Mouse (Mus musculus) spleen, embryonic (tissue): Measurements from ENCODE around the gene Rasa2.
"Not testable (repeated sequence)": the region's sequence is repeated elsewhere in the genome, so short reads cannot be mapped to it uniquely, and the experiment has no call there.

Experiments used
- CTCF ChIA-PET: fragments of 350-600 bp; sonication (Branson Sonifier 250); formaldehyde crosslinking; loops from one replicate; lab custom pipeline; 2022; lab: Charles Lee

Rasa2 gene

DNA sequence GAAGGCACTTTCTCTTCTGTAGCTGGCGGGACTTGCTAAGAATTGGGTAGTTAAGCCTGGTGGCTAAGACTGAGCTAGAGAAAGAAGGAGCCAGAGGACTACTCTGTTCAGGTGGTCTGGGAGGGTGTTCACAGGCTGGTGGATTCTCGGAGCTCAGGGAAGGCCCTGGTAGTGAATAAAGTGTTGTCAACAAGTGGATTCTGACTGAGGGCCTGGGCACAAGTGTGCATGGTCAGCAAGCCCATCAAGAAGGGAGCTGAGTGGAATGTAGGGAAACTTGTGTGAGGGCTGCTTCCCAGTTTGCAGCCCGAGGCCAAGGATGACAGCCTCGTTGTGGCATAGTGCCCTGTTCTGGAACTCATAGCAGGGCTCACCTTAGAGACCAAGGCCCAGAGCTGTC lies 97.2 kb downstream of the Rasa2 start:
- CTCF ChIA-PET = interaction anchor here (0.6 kb wide), 1 partner anchor 284 kb away, joined by 8 read pairs; no protein-coding TSS in a partner anchor

DNA sequence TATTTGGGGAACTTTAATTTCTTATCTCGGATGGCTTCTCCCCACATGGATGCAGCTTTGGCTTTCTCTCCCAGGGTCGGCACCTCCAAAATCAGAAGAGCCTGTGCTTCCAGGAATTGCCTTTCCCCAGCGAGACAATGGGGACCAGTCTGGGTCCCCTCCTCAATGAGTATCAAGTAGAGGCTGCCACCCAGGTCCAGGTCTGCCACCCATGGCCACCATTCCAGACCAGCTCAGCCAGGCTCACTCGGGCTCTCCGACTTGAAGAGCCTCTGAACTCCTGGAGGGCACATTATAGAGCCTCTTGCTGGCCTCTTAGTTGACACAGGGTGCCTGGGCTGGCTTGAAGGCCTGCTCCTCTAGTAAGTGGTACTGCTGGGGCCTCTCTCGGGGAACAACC lies 97.9 kb downstream of the Rasa2 start:
- CTCF ChIA-PET = no interaction called here

DNA sequence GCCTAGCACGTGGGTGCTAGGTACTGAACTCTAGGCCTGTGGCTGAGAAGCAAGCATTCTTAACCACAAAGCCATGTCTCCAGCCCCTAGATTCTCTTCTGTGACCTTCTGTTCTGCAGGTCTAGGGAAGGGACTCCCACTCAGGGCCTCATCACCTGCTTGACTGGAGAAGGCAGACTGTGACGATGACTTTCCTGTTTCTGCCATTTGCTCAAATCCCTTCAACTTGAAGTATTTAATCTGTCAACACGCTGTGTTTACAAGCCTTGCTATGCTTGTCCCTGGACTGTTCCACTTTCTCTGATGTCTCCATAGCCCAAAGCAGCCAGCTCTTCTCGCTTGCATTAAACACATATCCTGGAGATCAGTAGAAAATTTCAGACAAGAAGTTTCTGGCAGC lies 98.9 kb downstream of the Rasa2 start:
- CTCF ChIA-PET = no interaction called here

DNA sequence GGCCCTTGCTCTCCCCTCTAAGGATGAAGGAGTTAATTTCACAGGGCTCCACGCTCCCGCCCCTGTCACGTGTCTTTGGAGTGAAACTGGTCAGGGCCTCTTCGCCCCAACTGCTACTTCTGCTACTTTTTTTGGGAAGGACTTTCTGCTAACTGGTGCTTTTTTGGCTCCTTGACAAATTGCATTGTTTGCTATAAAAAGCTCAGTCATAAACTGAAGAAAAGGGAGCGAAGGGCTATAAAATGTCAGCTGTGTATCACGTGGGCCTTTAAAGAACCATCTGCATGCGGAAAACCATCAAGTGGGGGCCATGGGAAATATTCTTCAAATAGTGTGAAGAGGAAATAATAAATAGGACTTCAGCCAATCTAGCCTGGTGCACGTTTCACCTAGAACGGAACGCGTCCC lies 100.7 kb downstream of the Rasa2 start:
- CTCF ChIA-PET = no interaction called here

DNA sequence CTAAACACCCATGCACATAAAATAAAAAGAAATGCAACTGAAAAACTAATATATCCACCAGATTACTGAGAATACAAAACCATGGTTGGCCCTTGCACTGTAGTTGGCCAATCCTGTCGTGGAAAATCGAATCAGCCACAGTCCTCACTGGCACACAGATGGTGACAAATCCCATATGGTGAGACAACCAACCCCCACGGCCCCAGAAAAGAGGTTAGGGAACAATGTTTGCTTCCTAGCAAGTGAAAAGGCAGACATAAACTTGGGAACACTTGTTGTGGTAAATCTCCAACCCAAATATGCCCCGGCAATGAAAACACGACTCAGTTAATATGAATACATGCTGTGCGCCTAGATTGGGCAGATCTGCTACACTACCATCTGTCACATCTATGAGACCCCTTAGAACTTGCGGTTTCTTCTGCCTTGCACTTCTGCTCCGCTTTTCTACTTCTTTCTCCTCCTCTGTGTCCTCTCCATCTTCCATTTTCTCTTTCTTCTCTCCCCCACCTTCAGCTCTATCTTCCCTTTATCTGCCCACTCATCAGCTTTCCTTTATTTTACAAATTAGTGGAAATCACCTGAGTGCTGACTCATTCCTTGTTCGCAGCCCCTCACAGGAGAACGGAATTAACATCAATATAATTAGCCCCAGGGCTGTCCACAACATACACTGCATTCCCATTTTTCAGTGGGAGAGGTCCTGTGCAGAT lies 101.3 kb downstream of the Rasa2 start:
- CTCF ChIA-PET = no interaction called here

DNA sequence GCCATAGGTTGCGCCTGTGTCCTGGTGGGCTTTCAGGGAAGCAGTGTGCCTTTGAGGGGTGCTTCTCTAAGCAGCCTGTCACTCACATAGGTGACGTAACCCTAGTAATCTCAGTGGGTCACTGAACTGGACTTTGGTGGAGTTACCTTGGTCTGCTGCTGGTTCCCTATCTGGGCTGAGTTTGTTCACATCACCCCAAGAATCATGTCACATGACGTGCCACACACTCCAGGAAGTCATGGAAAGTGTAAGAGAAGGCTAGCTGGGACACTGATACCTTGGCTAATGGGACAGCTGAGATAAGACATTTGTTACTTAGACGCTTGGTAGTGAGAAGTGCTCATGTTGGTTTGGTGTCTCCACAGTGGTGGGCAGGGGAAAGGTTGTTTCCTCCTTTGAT lies 105.4 kb downstream of the Rasa2 start:
- CTCF ChIA-PET = no interaction called here

DNA sequence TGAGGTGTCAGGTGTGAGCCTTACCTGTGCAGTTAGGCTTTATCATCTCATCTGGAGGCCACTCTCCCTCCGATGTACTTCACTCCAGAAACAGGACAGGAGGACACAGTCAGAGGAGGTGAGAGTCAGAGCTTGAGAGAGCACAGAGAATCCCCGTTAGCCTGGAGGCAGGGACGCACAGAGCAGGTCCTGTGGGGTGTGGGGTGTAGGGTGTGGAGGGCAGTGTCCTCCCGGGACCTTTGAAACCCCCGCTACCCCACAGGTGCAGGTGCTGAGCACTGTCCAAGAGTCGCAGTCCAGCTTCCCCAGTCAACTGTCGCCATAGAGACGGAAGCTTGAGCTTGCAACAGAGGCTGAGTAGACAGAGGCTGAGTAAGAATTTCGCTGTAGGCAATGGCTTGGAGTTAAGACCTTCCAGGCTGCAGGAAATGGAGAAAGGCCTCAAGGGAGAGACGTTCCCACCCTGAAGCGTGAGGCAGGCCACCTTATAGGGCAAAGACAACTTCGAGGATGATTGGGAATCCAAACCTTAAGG lies 106.4 kb downstream of the Rasa2 start, which contains the start of gene Gm28729:
TSS of gene Gm28729 (minus strand) at position 293 of the 535 bp plus-strand sequence.
- CTCF ChIA-PET = no interaction called here

DNA sequence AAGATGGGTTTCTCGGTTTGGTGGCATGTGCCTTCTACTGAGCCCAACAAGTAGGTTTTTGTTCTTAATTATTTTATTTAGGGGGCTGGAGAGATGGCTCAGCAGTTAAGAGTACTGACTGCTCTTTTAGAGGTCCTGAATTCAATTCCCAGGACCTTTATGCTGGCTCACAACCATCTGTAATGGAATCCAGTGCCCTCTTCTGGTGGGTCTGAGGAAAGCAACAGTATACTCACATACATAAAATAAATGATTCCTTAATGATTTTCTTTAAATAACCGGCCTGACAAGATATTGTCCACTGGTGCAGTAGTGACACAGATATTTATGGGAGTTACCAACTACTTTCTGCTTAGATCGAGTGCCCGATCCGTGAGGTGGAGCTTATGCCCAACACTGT lies 108.3 kb downstream of the Rasa2 start:
- CTCF ChIA-PET = no interaction called here

DNA sequence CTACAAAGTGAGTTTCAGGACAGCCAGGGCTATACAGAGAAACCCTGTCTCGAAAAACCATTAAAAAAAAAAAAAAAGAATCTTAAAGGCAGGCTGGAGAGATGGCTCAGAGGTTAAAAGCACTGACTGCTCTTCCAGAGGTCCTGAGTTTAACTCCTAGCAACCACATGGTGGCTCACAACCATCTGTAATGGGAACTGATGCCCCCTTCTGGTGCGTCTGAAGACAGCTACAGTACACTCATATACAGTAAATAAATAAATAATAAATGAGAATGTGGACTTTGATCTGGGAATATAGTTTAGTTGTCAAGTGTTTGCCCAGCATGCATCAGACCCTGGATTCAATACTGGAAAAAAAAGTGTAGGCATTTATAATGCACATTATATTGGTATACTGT lies 109.8 kb downstream of the Rasa2 start:
- CTCF ChIA-PET = not testable (repeated sequence)

DNA sequence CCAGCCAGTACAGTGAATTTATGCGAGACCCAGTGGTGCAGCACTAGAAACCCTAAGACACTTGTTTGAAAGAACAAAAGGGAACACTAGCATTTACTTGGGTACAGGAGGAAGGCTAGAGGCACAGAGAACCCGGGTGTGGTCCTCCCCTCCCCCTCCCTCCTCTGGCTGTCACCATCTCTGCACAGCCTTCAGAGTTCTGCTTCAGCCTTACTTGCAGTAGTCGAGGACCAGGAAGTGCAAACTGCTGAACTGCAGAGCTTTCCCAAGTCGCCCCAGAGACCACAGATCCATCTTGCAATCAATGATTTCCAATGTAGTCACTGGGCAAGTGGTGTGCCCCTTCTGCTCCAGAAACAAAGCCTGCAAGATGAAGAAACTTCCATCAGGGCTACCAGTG lies 114.0 kb downstream of the Rasa2 start:
- CTCF ChIA-PET = no interaction called here

DNA sequence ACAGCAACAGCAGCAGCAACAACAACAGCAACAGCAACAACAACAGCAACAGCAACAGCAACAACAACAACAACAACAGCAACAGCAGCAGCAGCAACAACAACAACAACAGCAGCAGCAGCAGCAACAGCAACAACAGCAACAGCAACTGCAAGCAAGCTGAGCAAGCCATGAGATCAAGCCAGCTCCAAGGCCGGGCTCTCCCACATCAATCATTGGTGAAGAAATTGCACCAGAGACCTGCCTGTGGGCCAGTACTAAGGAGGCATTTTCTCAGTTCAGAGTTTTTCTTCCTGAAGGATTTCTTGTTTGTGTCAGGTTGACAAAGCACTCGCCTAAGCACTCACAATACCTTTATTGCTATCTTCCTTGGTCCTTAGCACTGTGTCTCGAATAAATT lies 114.6 kb downstream of the Rasa2 start:
- CTCF ChIA-PET = no interaction called here

DNA sequence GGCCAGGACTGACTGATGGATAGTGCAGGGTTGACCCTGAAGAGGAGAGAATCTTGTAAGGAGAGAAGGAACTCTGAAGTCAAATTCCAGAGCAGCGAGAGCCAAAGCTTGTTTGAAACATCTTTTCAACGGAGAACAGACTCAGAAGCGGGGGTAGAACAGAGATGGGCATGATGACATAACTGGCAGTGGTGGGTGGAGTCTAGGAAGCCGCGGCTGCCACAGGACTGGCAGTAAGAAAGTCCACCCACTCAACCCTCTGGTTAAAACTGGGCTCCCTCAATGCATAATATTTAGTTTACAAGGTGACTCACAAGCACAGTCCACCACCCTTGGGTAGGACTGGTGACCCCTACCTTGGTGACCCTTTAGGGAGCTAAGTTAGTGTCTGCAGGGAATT lies 115.7 kb downstream of the Rasa2 start:
- CTCF ChIA-PET = no interaction called here

DNA sequence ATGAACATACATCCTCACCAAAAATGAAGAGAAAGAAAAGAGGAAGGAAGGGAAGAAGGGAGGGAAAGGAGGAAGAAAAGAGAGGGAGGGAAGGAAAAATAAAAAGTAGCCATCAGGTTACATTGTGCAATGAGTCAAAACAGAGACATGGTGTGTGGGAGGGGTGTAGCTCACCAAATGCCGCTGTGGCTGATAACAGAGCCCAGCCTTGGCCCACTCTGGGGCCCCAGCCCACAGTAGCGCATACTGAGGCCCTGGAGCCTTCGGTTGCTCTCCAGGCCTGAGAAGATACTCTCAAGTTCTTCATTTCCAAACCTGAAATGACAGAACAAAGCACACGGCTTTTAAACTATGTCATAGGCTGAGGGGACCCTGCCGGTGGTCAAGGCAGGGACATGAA lies 117.1 kb downstream of the Rasa2 start:
- CTCF ChIA-PET = no interaction called here

DNA sequence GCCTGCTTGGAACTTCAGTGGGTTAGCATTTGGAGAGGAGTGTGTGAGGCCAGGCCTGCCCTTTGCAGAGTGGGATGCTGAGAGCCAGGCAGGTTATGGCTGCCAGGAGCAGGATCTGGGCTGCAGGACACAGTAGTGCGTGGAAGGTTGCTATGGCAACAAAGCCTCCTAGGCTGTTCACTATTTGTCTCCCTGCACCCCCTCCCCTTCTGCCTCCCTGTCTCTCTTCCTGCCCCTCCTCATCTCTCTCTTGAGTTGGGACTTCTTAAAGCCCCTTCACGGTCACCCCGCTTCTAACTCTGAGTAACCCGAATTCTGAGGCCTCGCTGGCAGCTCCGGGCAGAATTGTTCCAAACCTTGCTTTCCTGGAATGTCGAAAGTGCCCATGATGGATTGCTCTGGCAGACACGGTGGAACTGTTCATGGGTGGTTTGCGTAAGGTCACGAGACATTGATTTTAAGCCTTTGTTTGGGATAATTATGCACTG lies 125.4 kb downstream of the Rasa2 start:
- CTCF ChIA-PET = no interaction called here

DNA sequence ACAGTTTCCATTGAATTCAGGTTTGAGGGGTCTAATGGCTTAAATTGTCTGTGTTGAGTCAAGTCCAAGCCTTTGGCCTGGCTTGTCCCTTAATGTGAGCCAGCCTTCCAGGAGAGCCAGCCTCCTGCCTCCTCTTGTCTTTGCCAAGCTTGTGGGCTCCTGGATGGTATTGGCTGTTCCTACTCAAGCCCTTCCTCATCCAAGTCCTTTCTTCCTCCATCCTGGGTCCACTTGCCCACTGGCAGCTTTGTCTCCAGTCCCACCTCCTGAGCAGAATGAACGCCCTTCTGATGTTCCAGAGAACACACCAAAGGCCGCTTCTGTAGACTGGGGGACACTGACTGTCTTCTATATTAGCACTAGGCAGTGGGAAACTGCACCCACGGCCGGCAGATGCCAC lies 126.3 kb downstream of the Rasa2 start:
- CTCF ChIA-PET = no interaction called here

DNA sequence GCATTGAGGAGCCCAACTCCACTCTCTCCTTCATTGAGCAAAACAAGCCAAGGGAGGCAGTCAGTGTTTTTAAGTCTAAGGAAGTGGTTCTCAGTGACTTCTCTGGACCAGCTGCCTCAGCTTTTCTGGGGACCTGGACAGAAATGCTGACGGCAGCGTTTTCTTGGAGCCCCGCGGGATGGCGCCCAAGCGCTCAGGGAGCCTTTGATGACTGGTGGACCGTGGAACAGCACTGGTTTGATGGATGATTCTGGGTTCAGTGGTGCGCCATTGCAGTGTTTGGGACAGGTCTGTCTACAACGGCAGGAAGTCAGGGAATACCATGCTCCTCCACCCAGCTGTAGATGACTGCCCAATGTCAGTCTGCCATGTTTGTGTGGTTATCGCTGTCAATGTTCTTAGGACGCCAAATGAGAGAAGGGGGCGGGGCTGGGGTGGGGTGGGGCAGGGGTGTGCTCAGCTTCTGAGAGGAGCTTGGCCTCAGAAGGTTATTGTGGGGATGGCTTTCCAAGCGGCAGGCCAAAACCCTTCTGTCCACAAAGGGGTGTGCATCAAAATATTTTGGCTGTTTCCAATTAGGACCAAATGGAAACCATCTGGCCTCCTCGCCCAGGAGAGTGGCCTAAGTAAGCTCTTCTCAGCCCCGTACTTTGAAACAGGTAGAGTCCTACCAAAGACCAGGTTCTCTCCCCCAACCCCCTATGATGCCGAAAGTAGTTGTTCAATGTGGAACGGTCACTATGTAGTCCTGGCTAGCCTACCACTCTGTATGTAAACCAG lies 127.1 kb downstream of the Rasa2 start:
- CTCF ChIA-PET = interaction anchor here (0.6 kb wide), 1 partner anchor 1032 kb away, joined by 3 read pairs; no protein-coding TSS in a partner anchor

DNA sequence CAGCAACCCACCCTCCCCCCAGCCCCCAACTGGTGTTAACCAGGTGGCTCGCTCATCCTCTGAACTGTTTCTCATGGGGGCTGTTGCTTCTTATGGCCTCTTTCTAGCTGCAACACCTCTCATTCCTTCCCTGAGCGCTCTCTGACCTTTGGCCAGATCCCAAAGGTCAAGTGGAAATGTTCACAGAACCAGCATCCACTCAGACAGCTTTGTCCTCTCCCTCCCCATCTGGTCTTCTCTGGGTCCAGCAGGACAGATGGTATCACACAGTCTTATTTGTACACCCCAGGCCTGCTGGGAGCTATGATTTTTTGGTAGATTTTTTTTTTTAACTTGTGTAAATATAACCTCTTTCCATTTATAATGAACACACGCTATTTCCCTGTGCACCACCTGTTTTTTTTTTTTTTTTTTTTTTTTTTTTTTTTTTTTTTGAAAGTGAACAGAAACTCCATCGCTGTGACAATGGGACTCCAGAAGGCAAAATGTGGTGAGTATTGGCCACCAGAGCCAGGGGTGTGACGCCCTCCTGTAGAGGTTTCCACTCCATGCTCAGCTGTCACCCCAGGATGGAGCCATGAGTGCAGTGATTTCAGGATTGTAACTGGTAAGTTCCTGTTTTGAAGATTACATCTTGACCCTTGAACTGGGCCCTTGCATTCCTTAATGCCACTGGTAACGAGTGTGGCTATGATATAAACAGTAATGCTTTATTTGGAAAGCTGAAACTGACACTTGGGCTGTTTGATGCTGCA lies 128.4 kb downstream of the Rasa2 start:
- CTCF ChIA-PET = interaction anchor here (0.6 kb wide), 1 partner anchor 75 kb away, joined by 6 read pairs; no protein-coding TSS in a partner anchor

DNA sequence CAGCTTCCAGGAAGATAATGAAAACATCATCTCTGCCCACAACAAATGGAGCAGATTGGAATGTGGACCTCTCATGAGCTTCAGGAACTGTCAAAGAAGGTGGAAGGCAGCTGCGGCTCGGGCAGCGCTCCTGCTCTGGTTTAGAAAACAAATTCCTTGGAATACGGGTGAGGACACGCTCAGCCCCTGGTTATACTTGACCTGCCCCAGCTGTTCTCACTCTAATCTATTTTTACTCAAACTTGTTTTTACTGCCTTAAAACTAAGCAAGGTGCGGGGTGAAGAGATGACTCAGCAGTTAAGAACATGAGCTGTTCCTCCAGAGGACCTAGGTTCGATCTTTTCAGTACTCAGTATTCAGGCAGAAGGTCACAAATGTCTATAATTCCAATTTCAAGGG lies 130.2 kb downstream of the Rasa2 start:
- CTCF ChIA-PET = no interaction called here

DNA sequence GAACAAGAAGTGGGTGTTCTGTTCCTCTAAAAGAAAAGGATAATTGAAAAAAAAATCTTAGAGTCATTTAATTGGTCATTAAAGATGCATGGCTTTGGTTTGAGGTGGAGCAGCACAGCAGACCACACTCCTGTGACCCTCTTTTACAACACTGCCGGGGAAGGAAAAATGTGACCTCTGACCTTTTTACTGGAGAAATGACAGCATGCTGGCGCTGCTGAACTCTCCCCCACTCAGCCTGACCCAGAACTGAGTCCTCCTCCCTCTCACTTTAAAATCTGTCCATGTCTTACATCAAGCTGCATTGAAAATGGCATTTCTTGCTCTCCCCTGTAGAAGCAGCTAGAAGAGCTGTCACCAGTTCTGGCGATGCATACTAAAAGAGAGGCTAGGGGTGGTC lies 138.2 kb downstream of the Rasa2 start:
- CTCF ChIA-PET = no interaction called here

DNA sequence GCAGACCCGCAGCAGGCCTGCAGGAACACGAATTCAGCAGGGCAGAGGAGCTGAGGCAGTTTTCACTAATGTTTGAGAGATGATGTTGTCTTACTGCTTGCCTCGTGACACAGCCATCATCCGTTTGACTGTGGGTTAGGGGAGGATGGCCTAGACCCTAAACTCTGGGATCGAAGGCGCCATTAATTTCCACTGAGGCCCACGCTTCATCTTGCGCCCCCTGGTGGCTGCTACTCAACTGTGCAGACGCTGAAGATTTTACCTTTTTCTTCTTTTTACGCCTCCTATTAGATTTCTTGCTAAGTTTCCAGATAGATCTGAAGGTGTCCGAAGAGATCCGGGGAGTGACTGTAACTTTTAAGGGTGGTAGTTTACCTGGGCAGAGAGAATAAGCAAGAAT lies 139.6 kb downstream of the Rasa2 start:
- CTCF ChIA-PET = interaction anchor here (0.6 kb wide), 1 partner anchor 61 kb away, joined by 5 read pairs; no protein-coding TSS in a partner anchor
